Mouse (Mus musculus) kidney, postnatal 36 days (tissue): ENCODE results near the gene Pds5a.
"Not testable (repeated sequence)": the region's sequence is repeated elsewhere in the genome, so short reads cannot be mapped to it uniquely, and the experiment has no call there.

Experiments
- DNase-seq, 2 experiments: peaks; one replicate each; pipeline ENCODE4 v3.0.0; 2021 to 2022; ENCODE audit warnings: mixed read lengths in 2 of 2

Pds5a gene

GRCm38 (mm10) chr5:65694076-65694475 is 4.0 kb downstream of the Pds5a start:
- not testable (repeated sequence) for DNase-seq

GRCm38 (mm10) chr5:65693018-65693417 is 5.1 kb downstream of the Pds5a start:
- no peak for DNase-seq

GRCm38 (mm10) chr5:65688806-65689205 is 9.3 kb downstream of the Pds5a start:
- no peak for DNase-seq

GRCm38 (mm10) chr5:65686806-65687205 is 11.3 kb downstream of the Pds5a start:
- no peak for DNase-seq

- no peak for DNase-seq
Measured at GRCm38 (mm10) chr5:65678826-65679225, 19.2 kb downstream of the Pds5a start.

- no peak for DNase-seq
Measured at GRCm38 (mm10) chr5:65672162-65672561, 25.9 kb downstream of the Pds5a start.

- peak in 1 of 2 experiments; percentile 20 for DNase-seq
Measured at GRCm38 (mm10) chr5:65667644-65668043, 30.4 kb downstream of the Pds5a start.

GRCm38 (mm10) chr5:65665370-65665769 is 32.7 kb downstream of the Pds5a start:
- no peak for DNase-seq

- no peak for DNase-seq
Measured at GRCm38 (mm10) chr5:65661958-65662357, 36.1 kb downstream of the Pds5a start.

- no peak for DNase-seq
Measured at GRCm38 (mm10) chr5:65653786-65654185, 44.3 kb downstream of the Pds5a start.

- no peak for DNase-seq
Measured at GRCm38 (mm10) chr5:65638896-65639295, 59.2 kb downstream of the Pds5a start.

- peak in 1 of 2 experiments; percentile 31 for DNase-seq
Measured at GRCm38 (mm10) chr5:65624340-65624739, 73.7 kb downstream of the Pds5a start.

GRCm38 (mm10) chr5:65613152-65613924 is 84.7 kb downstream of the Pds5a start:
- DNase-seq: no peak

GRCm38 (mm10) chr5:65610541-65610940 is 87.5 kb downstream of the Pds5a start:
- no peak for DNase-seq

GRCm38 (mm10) chr5:65609769-65610168 is 88.3 kb downstream of the Pds5a start:
- peak; percentile 17 to 82 for DNase-seq

GRCm38 (mm10) chr5:65606820-65607219 is 91.3 kb downstream of the Pds5a start:
- peak in 1 of 2 experiments; percentile 22 for DNase-seq

- no peak for DNase-seq
Measured at GRCm38 (mm10) chr5:65599681-65600080, 98.4 kb downstream of the Pds5a start.

- DNase-seq: no peak
Measured at GRCm38 (mm10) chr5:65592421-65592820, 105.7 kb downstream of the Pds5a start.

- no peak for DNase-seq
Measured at GRCm38 (mm10) chr5:65590199-65590598, 107.9 kb downstream of the Pds5a start.

GRCm38 (mm10) chr5:65586291-65586690 is 111.8 kb downstream of the Pds5a start:
- peak; percentile 48 to 62 for DNase-seq

GRCm38 (mm10) chr5:65578545-65578944 is 119.5 kb downstream of the Pds5a start:
- no peak for DNase-seq

GRCm38 (mm10) chr5:65575896-65576295 is 122.2 kb downstream of the Pds5a start:
- DNase-seq: no peak

GRCm38 (mm10) chr5:65574876-65575275 is 123.2 kb downstream of the Pds5a start:
- no peak for DNase-seq

GRCm38 (mm10) chr5:65565486-65565885 is 132.6 kb downstream of the Pds5a start:
- DNase-seq: no peak
